Mouse (Mus musculus): ENCODE results near the gene Mmp24. TPM values are rescaled to one million over a fixed set of nuclear protein-coding genes. Genes with fewer than 3 reads are reported as not detected.

Gene Mmp24
- polyA plus RNA-seq, 1 experiment from 2014 or later: 0.30 TPM

DNA sequence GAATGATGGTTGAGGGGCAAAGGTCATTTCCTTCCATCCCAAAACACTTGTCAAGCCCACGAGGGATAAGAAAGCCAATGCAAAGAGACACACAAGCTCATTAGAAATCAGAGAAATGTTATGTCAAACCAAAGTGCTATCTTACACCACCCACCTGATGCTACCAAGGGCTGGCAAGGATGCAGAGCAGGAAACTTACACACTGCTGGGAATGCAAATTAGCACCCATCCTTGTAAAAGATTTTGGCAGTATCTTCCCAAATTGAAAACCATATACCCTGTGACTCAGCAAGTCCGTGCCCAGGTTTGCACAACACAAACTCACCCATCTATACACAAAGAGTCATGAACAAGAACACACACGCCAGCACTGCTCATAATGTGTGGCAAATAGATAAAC lies 29.7 kb upstream of the Mmp24 start:
- H3K4me1 ChIP-seq: no peaks in the 10 kb centered on the region
- H3K27ac ChIP-seq (replicated peaks): no peak overlapping the region
- H3K9me3 ChIP-seq: no peaks in the 10 kb centered on the region
- no peak for DNase-seq (ENCODE audit: low spot score)
- no peaks in the 10 kb centered on the region for H3K27me3 ChIP-seq (replicated peaks; ENCODE audit: low read depth, poor library complexity, severe bottlenecking)
- WGBS: 74% methylated on average over 3 of the region's 3 CpGs
- no peak overlapping the region for H3K4me3 ChIP-seq
- no peaks in the 10 kb centered on the region for H3K36me3 ChIP-seq (replicated peaks)

DNA sequence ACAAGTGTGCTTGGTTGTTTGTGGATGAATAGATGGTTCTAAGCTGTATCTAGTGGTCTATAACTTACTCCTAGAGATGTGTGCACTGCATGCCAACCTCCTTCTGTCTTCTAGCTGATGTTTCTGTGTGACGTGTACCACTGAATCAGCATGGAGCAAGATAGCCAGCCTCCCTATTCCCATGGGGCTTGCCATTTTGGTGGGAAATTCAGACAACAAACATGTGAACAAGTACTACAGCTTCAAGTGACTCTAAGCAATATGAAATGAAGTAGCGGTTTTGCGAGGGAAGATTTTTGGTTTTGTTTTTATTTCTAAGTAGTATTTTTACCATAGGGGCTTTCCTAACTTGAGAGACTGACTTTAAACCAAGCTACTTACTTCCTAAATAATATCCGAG lies 25.7 kb upstream of the Mmp24 start:
- DNase-seq (ENCODE audit: low spot score): no peak
- 85% methylated on average over 4 of the region's 4 CpGs for WGBS

DNA sequence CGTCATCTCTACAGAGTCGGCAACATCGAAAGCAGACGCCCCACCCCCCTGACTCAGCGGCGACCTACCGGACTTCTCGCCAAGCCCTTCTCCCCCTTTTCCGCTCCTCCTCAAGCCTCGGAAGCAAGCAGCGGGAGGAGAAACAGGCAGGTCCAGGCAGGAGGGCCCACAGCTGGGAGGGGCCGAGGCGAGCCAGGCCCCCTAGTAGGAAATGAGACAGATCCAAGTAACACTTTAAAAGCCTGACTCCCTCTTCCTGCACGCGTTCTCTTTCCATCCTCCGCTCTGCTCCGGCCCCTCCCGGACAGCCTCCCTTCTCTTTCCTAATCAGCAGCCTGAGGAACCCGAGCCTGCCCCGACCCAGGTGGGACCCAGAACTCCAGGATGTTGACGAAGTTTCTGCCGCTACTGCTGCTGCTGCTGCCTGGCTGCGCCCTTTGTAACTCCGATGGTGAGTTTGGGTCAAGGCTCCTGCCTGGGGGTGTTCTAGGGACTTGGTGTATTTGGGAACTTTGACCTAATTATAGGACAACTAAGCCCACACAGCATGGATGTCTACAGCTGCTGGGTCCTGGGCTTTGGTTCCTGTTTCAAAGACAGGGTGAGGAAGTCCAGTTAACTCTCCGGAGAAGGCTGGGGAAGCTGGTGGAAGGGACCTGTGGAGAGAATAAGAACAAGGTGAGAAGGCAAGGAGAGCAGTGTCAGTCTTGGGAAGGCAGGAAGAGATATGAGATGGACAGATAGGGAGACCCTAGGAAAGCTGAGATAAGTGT lies 23.9 kb upstream of the Mmp24 start, which contains the start of gene Procr:
TSS of gene Procr (plus strand) at position 104 of the 773 bp plus-strand sequence.
- Histone ChIP-seq H3K4me1 (peaks cover 11% of the 10 kb centered on the region), H3K4me3 (peak within 1 kb of the TSS; percentile 58), H3K27me3 (replicated peaks; ENCODE audit: low read depth, poor library complexity, severe bottlenecking) (peaks cover 26% of the 10 kb centered on the region), H3K9me3 (no peaks in the 10 kb centered on the region), H3K36me3 (replicated peaks) (no peaks in the 10 kb centered on the region), H3K27ac (replicated peaks) (0 out of 2 replicates have a peak within 1 kb of the TSS, but pooled peaks have one; percentile 21)
- WGBS: 2% methylated on average over 25 of the region's 25 CpGs
- DNase-seq (ENCODE audit: low spot score): peak; percentile 66

More for the DNA sequence above, 25.7 kb upstream of the Mmp24 start:
- H3K9me3 ChIP-seq: no peaks in the 10 kb centered on the region
- H3K4me1 ChIP-seq: peaks cover 11% of the 10 kb centered on the region
- H3K4me3 ChIP-seq: no peak overlapping the region
- H3K27me3 ChIP-seq (replicated peaks; ENCODE audit: low read depth, poor library complexity, severe bottlenecking): peaks cover 26% of the 10 kb centered on the region
- H3K36me3 ChIP-seq (replicated peaks): no peaks in the 10 kb centered on the region
- H3K27ac ChIP-seq (replicated peaks): no peak overlapping the region

DNA sequence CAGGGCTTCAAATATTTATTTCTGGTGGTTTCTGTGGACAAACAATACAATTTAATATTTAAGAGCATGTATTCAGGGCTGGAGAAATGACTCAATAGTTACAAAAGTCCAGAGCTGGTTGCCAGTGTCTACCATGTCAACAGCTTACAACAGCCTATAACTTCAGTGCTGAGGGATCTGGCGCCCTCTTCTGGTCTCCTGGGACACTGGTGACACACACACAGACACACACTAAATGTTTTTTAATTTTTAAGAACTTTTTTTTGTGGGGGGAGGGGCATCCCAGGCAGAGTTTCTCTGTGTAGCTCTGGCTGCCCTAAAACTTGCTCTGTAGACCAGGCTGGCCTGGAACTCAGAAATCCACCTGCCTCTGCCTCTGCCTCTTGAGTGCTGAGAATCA lies 19.4 kb upstream of the Mmp24 start:
- H3K9me3 ChIP-seq: no peaks in the 10 kb centered on the region
- 0% methylated on average over 1 of the region's 1 CpGs for WGBS
- peak; percentile 44 for DNase-seq (ENCODE audit: low spot score)

DNA sequence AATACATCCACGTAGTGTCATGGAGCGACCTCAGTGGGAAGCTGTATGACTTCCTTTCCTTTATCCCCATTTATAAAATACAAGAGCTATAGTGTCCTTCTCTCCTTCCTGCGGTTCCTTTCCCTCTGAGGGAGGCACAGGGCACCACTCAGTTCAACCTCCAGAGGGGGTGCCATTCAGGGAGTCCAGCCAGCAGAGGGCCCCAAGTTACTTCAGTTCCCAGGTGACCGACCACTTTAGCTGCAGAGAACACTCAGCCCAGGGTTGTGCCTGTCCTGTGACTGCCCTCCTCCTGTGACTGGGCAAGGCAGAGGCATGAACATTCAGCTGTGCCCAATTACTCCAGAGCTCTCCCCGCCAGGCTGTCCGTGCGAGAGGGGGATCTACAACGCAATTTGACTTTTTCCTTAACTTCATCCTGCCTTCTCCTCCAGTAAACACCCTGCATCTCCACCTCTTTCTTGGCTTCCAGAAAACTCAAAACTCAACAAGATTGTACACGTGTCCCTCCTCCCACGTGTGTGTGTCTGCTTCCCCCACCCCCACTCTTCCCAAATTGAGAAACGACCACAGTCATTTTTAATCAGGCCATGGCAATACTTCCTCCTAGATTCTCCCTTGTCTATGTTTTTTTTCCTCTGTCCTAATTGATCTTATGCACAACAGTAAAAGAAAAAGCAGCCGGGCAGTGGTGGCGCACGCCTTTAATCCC lies 18.1 kb upstream of the Mmp24 start:
- DNase-seq (ENCODE audit: low spot score): no peak
- Histone ChIP-seq H3K9me3 (no peaks in the 10 kb centered on the region), H3K36me3 (replicated peaks) (no peaks in the 10 kb centered on the region), H3K4me3 (no peak overlapping the region), H3K27ac (replicated peaks) (no peak overlapping the region), H3K4me1 (no peaks in the 10 kb centered on the region), H3K27me3 (replicated peaks; ENCODE audit: low read depth, poor library complexity, severe bottlenecking) (peaks cover 16% of the 10 kb centered on the region)
- WGBS: 60% methylated on average over 14 of the region's 14 CpGs

More for the DNA sequence above, 19.4 kb upstream of the Mmp24 start:
- H3K4me3 ChIP-seq: no peak overlapping the region
- H3K4me1 ChIP-seq: peaks cover 9% of the 10 kb centered on the region
- peaks cover 26% of the 10 kb centered on the region for H3K27me3 ChIP-seq (replicated peaks; ENCODE audit: low read depth, poor library complexity, severe bottlenecking)
- no peak overlapping the region for H3K27ac ChIP-seq (replicated peaks)
- no peaks in the 10 kb centered on the region for H3K36me3 ChIP-seq (replicated peaks)

DNA sequence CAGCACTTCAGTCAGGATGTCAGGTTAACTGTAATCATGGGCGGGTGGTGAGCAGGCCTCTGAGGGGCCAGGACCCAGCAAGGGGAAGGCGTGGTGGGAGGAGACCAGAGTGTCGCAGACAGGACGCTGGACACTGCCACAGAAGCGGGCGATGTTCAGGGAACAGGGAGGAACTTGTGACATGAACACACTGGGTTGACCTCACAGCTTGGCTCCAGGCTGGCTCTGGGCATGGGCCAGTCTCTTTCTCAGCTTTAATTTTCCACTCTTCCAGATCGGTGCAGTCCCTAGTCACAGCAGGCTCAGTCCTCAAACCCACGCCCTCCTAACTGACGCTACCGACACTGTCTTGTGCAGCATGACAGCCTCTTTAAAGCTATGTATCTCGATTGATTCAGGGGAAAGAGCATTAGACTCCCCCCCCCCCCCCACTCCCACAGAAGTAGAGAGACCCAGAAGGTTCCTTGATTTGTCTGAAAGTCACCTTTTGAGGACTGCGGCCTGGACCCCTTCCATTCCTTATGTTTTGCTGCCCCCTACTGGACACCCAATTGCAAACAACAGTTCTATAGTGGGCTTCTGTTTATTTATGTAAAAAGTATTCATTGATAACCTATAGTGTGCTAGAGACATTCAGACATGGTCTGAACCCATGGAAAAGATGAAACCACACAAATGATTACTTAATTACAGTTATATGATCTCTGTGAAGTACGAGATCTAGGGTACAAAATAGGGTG lies 10.3 kb upstream of the Mmp24 start:
- Histone ChIP-seq H3K27ac (replicated peaks) (no peak overlapping the region), H3K4me1 (no peaks in the 10 kb centered on the region), H3K36me3 (replicated peaks) (no peaks in the 10 kb centered on the region), H3K27me3 (replicated peaks; ENCODE audit: low read depth, poor library complexity, severe bottlenecking) (no peaks in the 10 kb centered on the region), H3K9me3 (no peaks in the 10 kb centered on the region), H3K4me3 (no peak overlapping the region)
- 55% methylated on average over 13 of the region's 13 CpGs for WGBS
- peak; percentile 77 for DNase-seq (ENCODE audit: low spot score)

DNA sequence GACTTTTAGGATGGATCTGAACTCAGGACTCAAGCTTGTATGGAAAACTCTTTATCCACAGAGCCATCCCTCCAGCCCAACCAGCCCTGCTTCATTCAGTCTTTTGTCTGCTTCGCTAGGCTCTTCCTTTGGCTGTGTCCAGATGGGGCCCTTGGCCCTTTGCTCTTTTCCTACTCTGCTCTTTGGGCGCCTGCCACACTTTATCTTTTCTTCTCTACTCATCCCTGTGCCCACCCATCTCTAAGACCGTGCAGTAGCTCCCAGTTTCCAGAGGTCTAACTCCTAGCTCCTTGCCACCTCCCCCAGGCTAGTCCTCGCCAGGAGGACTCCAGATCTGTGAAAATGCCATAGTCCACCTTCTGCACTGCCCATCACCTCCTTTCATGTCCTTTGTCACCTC lies 1.5 kb upstream of the Mmp24 start:
- peaks cover 9% of the 10 kb centered on the region for H3K4me1 ChIP-seq
- no peak for DNase-seq (ENCODE audit: low spot score)
- no peaks in the 10 kb centered on the region for H3K36me3 ChIP-seq (replicated peaks)
- no peak overlapping the region for H3K27ac ChIP-seq (replicated peaks)
- no peaks in the 10 kb centered on the region for H3K9me3 ChIP-seq
- H3K27me3 ChIP-seq (replicated peaks; ENCODE audit: low read depth, poor library complexity, severe bottlenecking): peaks cover 60% of the 10 kb centered on the region
- no peak overlapping the region for H3K4me3 ChIP-seq
- WGBS: 71% methylated on average over 4 of the region's 4 CpGs

DNA sequence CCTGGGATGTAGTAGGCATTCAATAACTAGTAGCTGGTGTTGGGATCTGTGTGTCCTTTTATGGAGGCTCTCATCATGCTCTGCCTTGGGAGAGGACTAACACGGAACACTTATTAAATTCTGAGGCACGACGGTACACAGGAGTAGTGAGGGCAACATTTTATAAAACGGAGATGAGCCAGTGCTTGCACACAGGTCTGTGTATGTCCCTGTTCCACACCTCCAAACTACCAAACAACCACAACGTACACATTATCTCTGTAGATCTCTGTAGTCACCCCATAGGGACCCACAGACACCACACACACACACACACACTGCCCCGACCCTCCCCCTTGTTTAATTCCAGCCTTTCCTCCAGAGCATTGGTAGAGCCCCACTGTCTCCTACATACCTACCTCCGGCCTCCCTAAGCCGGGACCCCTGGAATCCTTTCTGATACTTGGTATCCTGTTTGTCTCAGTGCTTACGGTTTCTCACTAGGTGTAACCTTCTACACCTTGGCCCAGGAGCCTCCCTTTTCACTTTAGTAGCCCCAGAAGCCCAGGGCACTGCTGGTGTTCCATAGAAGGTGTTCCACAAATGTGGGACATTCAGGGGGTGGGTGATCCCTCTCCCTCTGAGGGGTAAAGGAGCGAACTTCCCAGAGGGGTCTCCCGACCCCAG lies 748 bp upstream of the Mmp24 start:
- peak overlapping the region; percentile 68 for H3K4me3 ChIP-seq

DNA sequence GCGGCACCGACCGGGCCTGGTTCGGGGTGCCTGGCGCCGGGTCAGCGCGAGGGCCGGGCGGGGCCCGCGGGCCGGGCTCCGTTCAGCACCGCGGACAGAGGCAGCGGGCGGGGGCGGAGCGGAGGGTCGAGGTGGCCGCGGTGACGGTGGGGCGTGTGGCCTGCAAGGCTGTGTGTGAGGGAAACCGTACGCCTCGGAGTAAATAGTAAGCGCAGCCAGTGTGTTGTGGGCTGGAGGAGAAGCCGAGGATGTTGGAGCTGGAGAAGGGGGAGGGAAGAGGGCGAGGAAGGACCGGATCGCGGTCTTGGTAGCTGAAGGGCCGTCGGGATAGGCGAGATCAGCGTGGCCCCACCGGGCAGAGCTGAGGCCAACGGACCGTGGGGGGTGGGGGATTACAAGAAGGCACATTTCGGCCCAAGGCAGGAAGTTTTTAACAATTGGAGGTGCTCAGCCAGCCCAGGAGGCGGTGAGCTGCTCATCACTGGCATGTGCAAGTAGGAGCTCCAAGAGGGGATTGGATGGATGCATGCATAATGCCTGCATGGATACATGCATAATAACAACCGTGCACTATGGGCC lies 632 bp downstream of the Mmp24 start:
- no peaks in the 10 kb centered on the region for H3K36me3 ChIP-seq (replicated peaks)
- H3K27ac ChIP-seq (replicated peaks): 0 out of 2 replicates have a peak overlapping the region, but pooled peaks have one; percentile 24
- peak overlapping the region; percentile 68 for H3K4me3 ChIP-seq
- no peaks in the 10 kb centered on the region for H3K9me3 ChIP-seq
- H3K27me3 ChIP-seq (replicated peaks; ENCODE audit: low read depth, poor library complexity, severe bottlenecking): peaks cover 63% of the 10 kb centered on the region
- peaks cover 9% of the 10 kb centered on the region for H3K4me1 ChIP-seq
- DNase-seq (ENCODE audit: low spot score): peak; percentile 87
- 1% methylated on average over 44 of the region's 44 CpGs for WGBS

More for the DNA sequence above, 748 bp upstream of the Mmp24 start:
- Histone ChIP-seq H3K27ac (replicated peaks) (no peak overlapping the region), H3K36me3 (replicated peaks) (no peaks in the 10 kb centered on the region), H3K4me1 (peaks cover 9% of the 10 kb centered on the region), H3K27me3 (replicated peaks; ENCODE audit: low read depth, poor library complexity, severe bottlenecking) (peaks cover 63% of the 10 kb centered on the region), H3K9me3 (no peaks in the 10 kb centered on the region)
- DNase-seq (ENCODE audit: low spot score): no peak
- WGBS: 59% methylated on average over 11 of the region's 11 CpGs

DNA sequence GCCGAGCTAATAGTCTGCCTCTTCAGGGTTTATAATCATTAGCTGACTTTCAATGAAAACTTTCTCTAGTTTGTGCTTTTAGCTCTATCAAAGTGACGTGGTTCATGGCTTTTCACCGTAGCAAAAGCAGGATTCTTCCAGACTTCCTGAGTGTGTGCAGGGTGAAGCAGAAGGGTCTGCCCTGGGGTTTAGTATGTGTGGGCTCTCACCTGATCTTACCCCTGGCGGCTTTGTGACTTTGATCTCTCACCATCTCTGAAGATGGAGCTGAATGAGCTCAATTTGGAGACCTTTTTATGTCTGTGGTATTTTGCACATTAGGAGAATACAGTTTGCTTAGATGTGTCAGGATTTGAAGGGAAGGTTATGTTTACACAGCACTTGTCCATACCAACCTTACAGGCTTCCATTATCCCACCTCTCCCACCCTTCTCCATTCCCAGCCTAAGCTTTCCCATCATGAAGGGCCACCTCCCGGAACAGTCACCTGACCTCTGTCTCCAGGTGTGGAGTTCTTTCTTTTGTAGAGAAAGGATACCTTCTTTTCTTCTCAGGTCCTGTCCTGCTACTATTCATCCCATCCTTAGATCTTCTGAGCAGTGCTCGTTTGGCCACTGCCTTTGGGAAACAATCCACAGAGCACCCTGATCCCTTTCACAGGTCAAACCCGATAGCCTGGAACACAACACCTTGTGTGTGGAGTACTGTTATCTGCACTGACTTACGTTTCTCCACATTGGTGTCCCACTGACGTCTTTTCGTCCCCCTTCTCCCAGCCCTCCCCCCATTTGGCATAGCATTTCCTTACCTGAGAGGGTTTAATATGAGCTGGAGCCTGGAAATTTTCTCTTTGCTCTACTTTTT lies 1.9 kb downstream of the Mmp24 start:
- Histone ChIP-seq H3K4me3 (no peak overlapping the region), H3K9me3 (no peaks in the 10 kb centered on the region), H3K27ac (replicated peaks) (no peak overlapping the region), H3K27me3 (replicated peaks; ENCODE audit: low read depth, poor library complexity, severe bottlenecking) (peaks cover 63% of the 10 kb centered on the region), H3K4me1 (peaks cover 9% of the 10 kb centered on the region), H3K36me3 (replicated peaks) (no peaks in the 10 kb centered on the region)
- WGBS: 70% methylated on average over 10 of the region's 10 CpGs
- DNase-seq (ENCODE audit: low spot score): no peak

DNA sequence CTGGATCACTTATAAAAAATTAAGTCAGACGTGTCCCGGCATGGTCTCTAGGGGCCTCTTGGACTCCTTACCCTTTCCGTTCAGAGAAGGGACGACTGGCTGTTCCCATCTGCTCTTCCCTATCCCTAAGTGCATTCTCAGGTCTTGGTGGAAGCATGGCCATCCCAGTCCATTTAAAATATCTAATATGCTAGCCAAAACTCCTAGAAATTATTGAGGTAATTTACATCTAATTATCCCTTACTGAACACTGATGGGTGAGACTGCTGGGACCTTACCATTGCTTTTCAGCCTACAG lies 2.5 kb downstream of the Mmp24 start:
- H3K27ac ChIP-seq (replicated peaks): no peak overlapping the region
- WGBS: 84% methylated on average over 4 of the region's 4 CpGs
- no peaks in the 10 kb centered on the region for H3K9me3 ChIP-seq
- H3K4me1 ChIP-seq: peaks cover 9% of the 10 kb centered on the region
- no peak overlapping the region for H3K4me3 ChIP-seq
- DNase-seq (ENCODE audit: low spot score): no peak
- no peaks in the 10 kb centered on the region for H3K36me3 ChIP-seq (replicated peaks)
- H3K27me3 ChIP-seq (replicated peaks; ENCODE audit: low read depth, poor library complexity, severe bottlenecking): peaks cover 61% of the 10 kb centered on the region
